Mouse (Mus musculus) spleen, postnatal 36 days (tissue): ENCODE measurements around the gene Psenen.

Source experiments
- DNase-seq, 2 experiments: peaks; one replicate each; pipeline ENCODE4 v3.0.0; 2022; ENCODE audit warnings: low spot score in 2 of 2, mixed read lengths in 1 of 2

Gene Psenen

GRCm38 (mm10) chr7:30553810-30554584, 9.4 kb downstream of the Psenen start:
- no peak for DNase-seq

GRCm38 (mm10) chr7:30553021-30553589, 10.3 kb downstream of the Psenen start:
- DNase-seq, result no peak

GRCm38 (mm10) chr7:30552102-30553020, 11.1 kb downstream of the Psenen start, which contains the start of the genes Hspb6 and Proser3:
Hspb6 (plus strand) TSS chr7:30552178.
Proser3 (minus strand) TSS chr7:30552299.
- peak; percentile 95 to 98 for DNase-seq

GRCm38 (mm10) chr7:30551445-30552101, 11.9 kb downstream of the Psenen start:
- DNase-seq, result peak; percentile 65 to 71

GRCm38 (mm10) chr7:30550603-30551002, 12.8 kb downstream of the Psenen start:
- no peak for DNase-seq

- DNase-seq, result no peak
These were observed 13.5 kb downstream of the Psenen start for GRCm38 (mm10) chr7:30549880-30550279.

GRCm38 (mm10) chr7:30544327-30544726, 19.1 kb downstream of the Psenen start:
- DNase-seq, result no peak

GRCm38 (mm10) chr7:30540572-30540971, 22.9 kb downstream of the Psenen start:
- DNase-seq, result no peak

- DNase-seq, result peak; percentile 95 to 98
These were observed 28.5 kb downstream of the Psenen start, which contains the start of gene Arhgap33 for GRCm38 (mm10) chr7:30534633-30535577. Arhgap33 (minus strand) TSS chr7:30535060.

- no peak for DNase-seq
These were observed 29.3 kb downstream of the Psenen start for GRCm38 (mm10) chr7:30533941-30534632.

- no peak for DNase-seq
These were observed 30.5 kb downstream of the Psenen start for GRCm38 (mm10) chr7:30532931-30533330.

- DNase-seq, result no peak
These were observed 32.1 kb downstream of the Psenen start for GRCm38 (mm10) chr7:30531291-30531815.

- no peak for DNase-seq
These were observed 36.4 kb downstream of the Psenen start for GRCm38 (mm10) chr7:30526981-30527380.

- no peak for DNase-seq
These were observed 37.0 kb downstream of the Psenen start for GRCm38 (mm10) chr7:30526399-30526798.

- no peak for DNase-seq
These were observed 37.5 kb downstream of the Psenen start for GRCm38 (mm10) chr7:30525954-30526353.

- DNase-seq, result no peak
These were observed 38.9 kb downstream of the Psenen start for GRCm38 (mm10) chr7:30524487-30524886.

- DNase-seq, result no peak
These were observed 40.6 kb downstream of the Psenen start for GRCm38 (mm10) chr7:30522871-30523270.

- DNase-seq, result no peak
These were observed 42.6 kb downstream of the Psenen start for GRCm38 (mm10) chr7:30520856-30521255.

GRCm38 (mm10) chr7:30520396-30520795, 43.0 kb downstream of the Psenen start:
- no peak for DNase-seq
